Mouse (Mus musculus) stomach, postnatal 0 days (tissue): Measurements from ENCODE around the gene Baz1a.

ENCODE experiments used
- CTCF ChIP-seq: IDR thresholded peaks from 2 replicates; pipeline ENCODE4 v1.5.1; 2016; ENCODE audit warnings: antibody characterized with exemption, low read depth, mild to moderate bottlenecking, moderate library complexity
- EP300 ChIP-seq: optimal IDR thresholded peaks from 2 replicates; pipeline ENCODE3; 2016; ENCODE audit warnings: antibody characterized with exemption

DNA sequence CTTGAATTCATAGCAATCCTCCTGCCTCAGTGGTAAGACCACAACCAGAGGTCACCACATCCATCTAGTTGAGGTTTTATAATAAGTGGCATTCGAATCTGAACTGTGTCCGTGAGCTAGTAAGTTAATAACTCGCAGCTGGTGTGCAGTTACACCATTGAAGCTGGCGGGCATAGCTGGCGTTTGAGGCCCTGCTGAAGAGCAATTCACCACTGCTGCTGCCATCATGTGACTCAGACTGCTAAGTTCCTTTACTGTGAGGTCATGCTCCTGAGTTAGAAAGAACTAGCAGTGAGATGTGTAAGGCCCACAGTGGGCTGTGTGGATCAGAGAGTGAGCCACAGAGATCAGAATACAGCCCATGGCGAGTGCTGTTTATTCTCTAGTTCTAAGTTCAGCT lies 139.4 kb downstream of the Baz1a start:
- no peak for TF ChIP-seq CTCF
- no peak for TF ChIP-seq EP300
